Mouse (Mus musculus): Measurements from ENCODE around the gene Jakmip3. TPM values are rescaled to one million over a fixed set of nuclear protein-coding genes. Genes with fewer than 3 reads are reported as not detected.

Jakmip3 gene
- polyA plus RNA-seq, 1 experiment from 2014 or later: 0.47 TPM

GRCm38 (mm10) chr7:139015143-139015542 lies 74.6 kb downstream of the Jakmip3 start:
- no peaks in the 10 kb centered on the region for H3K9me3 ChIP-seq
- no peak for DNase-seq (ENCODE audit: extremely low spot score, low spot score)
- H3K27me3 ChIP-seq (ENCODE audit: poor library complexity, severe bottlenecking): 0 out of 2 replicates have a peak, but pooled peaks cover 4% of the 10 kb centered on the region
- no peaks in the 10 kb centered on the region for H3K36me3 ChIP-seq (replicated peaks)
- H3K27ac ChIP-seq: no peak overlapping the region
- WGBS: 87% methylated on average over 6 of the region's 6 CpGs
- H3K4me1 ChIP-seq: peaks cover 20% of the 10 kb centered on the region
- H3K4me3 ChIP-seq: no peak overlapping the region

GRCm38 (mm10) chr7:139016288-139016687 lies 75.8 kb downstream of the Jakmip3 start:
- no peak for DNase-seq (ENCODE audit: extremely low spot score, low spot score)
- Histone ChIP-seq H3K9me3 (no peaks in the 10 kb centered on the region), H3K27me3 (ENCODE audit: poor library complexity, severe bottlenecking) (0 out of 2 replicates have a peak, but pooled peaks cover 7% of the 10 kb centered on the region), H3K36me3 (replicated peaks) (no peaks in the 10 kb centered on the region), H3K27ac (no peak overlapping the region), H3K4me1 (peaks cover 32% of the 10 kb centered on the region), H3K4me3 (no peak overlapping the region)
- 54% methylated on average over 11 of the region's 11 CpGs for WGBS

GRCm38 (mm10) chr7:139017249-139017903 lies 76.8 kb downstream of the Jakmip3 start:
- Histone ChIP-seq H3K4me3 (no peak overlapping the region), H3K27me3 (ENCODE audit: poor library complexity, severe bottlenecking) (0 out of 2 replicates have a peak, but pooled peaks cover 7% of the 10 kb centered on the region), H3K27ac (0 out of 2 replicates have a peak overlapping the region, but pooled peaks have one; percentile 4), H3K9me3 (no peaks in the 10 kb centered on the region), H3K36me3 (replicated peaks) (no peaks in the 10 kb centered on the region), H3K4me1 (peaks cover 32% of the 10 kb centered on the region)
- 79% methylated on average over 15 of the region's 15 CpGs for WGBS
- no peak for DNase-seq (ENCODE audit: extremely low spot score, low spot score)

GRCm38 (mm10) chr7:139020884-139021283 lies 80.4 kb downstream of the Jakmip3 start:
- H3K4me1 ChIP-seq: peaks cover 29% of the 10 kb centered on the region
- H3K27me3 ChIP-seq (ENCODE audit: poor library complexity, severe bottlenecking): 0 out of 2 replicates have a peak, but pooled peaks cover 3% of the 10 kb centered on the region
- H3K4me3 ChIP-seq: peak overlapping the region; percentile 42
- WGBS: 12% methylated on average over 20 of the region's 20 CpGs
- no peaks in the 10 kb centered on the region for H3K9me3 ChIP-seq
- no peaks in the 10 kb centered on the region for H3K36me3 ChIP-seq (replicated peaks)
- DNase-seq (ENCODE audit: extremely low spot score, low spot score): no peak
- H3K27ac ChIP-seq: no peak overlapping the region

GRCm38 (mm10) chr7:139021326-139021725 lies 80.8 kb downstream of the Jakmip3 start:
- H3K9me3 ChIP-seq: no peaks in the 10 kb centered on the region
- peak overlapping the region; percentile 42; the same call in 1 of the 2 replicates for H3K4me3 ChIP-seq
- H3K27ac ChIP-seq: no peak overlapping the region
- H3K4me1 ChIP-seq: peaks cover 25% of the 10 kb centered on the region
- no peak for DNase-seq (ENCODE audit: extremely low spot score, low spot score)
- H3K36me3 ChIP-seq (replicated peaks): no peaks in the 10 kb centered on the region
- 41% methylated on average over 1 of the region's 1 CpGs for WGBS
- 0 out of 2 replicates have a peak, but pooled peaks cover 3% of the 10 kb centered on the region for H3K27me3 ChIP-seq (ENCODE audit: poor library complexity, severe bottlenecking)

- H3K27ac ChIP-seq: no peak overlapping the region
- H3K27me3 ChIP-seq (ENCODE audit: poor library complexity, severe bottlenecking): no peaks in the 10 kb centered on the region
- H3K9me3 ChIP-seq: no peaks in the 10 kb centered on the region
- no peaks in the 10 kb centered on the region for H3K36me3 ChIP-seq (replicated peaks)
- no peak for DNase-seq (ENCODE audit: extremely low spot score, low spot score)
- no peak overlapping the region for H3K4me3 ChIP-seq
- 79% methylated on average over 5 of the region's 5 CpGs for WGBS
- 0 out of 2 replicates have a peak, but pooled peaks cover 4% of the 10 kb centered on the region for H3K4me1 ChIP-seq
Observed at GRCm38 (mm10) chr7:139027136-139027535, 86.6 kb downstream of the Jakmip3 start.

GRCm38 (mm10) chr7:139031215-139031614 lies 90.7 kb downstream of the Jakmip3 start:
- Histone ChIP-seq H3K36me3 (replicated peaks) (no peaks in the 10 kb centered on the region), H3K4me3 (no peak overlapping the region), H3K27me3 (ENCODE audit: poor library complexity, severe bottlenecking) (no peaks in the 10 kb centered on the region), H3K4me1 (0 out of 2 replicates have a peak, but pooled peaks cover 4% of the 10 kb centered on the region), H3K27ac (no peak overlapping the region), H3K9me3 (no peaks in the 10 kb centered on the region)
- DNase-seq (ENCODE audit: extremely low spot score, low spot score): no peak
- 93% methylated on average over 4 of the region's 4 CpGs for WGBS

- H3K36me3 ChIP-seq (replicated peaks): no peaks in the 10 kb centered on the region
- H3K4me1 ChIP-seq: no peaks in the 10 kb centered on the region
- no peak for DNase-seq (ENCODE audit: extremely low spot score, low spot score)
- 38% methylated on average over 4 of the region's 4 CpGs for WGBS
- H3K27me3 ChIP-seq (ENCODE audit: poor library complexity, severe bottlenecking): peaks cover 11% of the 10 kb centered on the region; the same call in 1 of the 2 replicates
- H3K9me3 ChIP-seq: no peaks in the 10 kb centered on the region
- H3K27ac ChIP-seq: no peak overlapping the region
- no peak overlapping the region for H3K4me3 ChIP-seq
Observed at GRCm38 (mm10) chr7:139063406-139063805, 122.9 kb downstream of the Jakmip3 start.

GRCm38 (mm10) chr7:139068182-139068623 lies 127.7 kb downstream of the Jakmip3 start:
- Histone ChIP-seq H3K27me3 (ENCODE audit: poor library complexity, severe bottlenecking) (peaks cover 11% of the 10 kb centered on the region; the same call in 1 of the 2 replicates), H3K27ac (no peak overlapping the region), H3K36me3 (replicated peaks) (no peaks in the 10 kb centered on the region), H3K9me3 (no peaks in the 10 kb centered on the region), H3K4me3 (no peak overlapping the region), H3K4me1 (peaks cover 4% of the 10 kb centered on the region; the same call in 1 of the 2 replicates)
- 1% methylated on average over 2 of the region's 2 CpGs for WGBS
- DNase-seq (ENCODE audit: extremely low spot score, low spot score): peak; percentile 78

GRCm38 (mm10) chr7:139074189-139074588 lies 133.7 kb downstream of the Jakmip3 start:
- no peaks in the 10 kb centered on the region for H3K9me3 ChIP-seq
- WGBS: 53% methylated on average over 6 of the region's 6 CpGs
- peak overlapping the region; percentile 65; the same call in 1 of the 2 replicates for H3K27ac ChIP-seq
- DNase-seq (ENCODE audit: extremely low spot score, low spot score): no peak
- no peak overlapping the region for H3K4me3 ChIP-seq
- H3K27me3 ChIP-seq (ENCODE audit: poor library complexity, severe bottlenecking): peaks cover 8% of the 10 kb centered on the region
- no peaks in the 10 kb centered on the region for H3K36me3 ChIP-seq (replicated peaks)
- peaks cover 56% of the 10 kb centered on the region for H3K4me1 ChIP-seq

- no peak for DNase-seq (ENCODE audit: extremely low spot score, low spot score)
- Histone ChIP-seq H3K4me3 (no peak overlapping the region), H3K27me3 (ENCODE audit: poor library complexity, severe bottlenecking) (peaks cover 8% of the 10 kb centered on the region), H3K4me1 (peaks cover 56% of the 10 kb centered on the region), H3K36me3 (replicated peaks) (no peaks in the 10 kb centered on the region), H3K9me3 (no peaks in the 10 kb centered on the region), H3K27ac (peak overlapping the region; percentile 65)
- WGBS: 45% methylated on average over 14 of the region's 14 CpGs
Observed at GRCm38 (mm10) chr7:139075054-139075794, 134.7 kb downstream of the Jakmip3 start.

GRCm38 (mm10) chr7:139077283-139077682 lies 136.8 kb downstream of the Jakmip3 start:
- no peaks in the 10 kb centered on the region for H3K9me3 ChIP-seq
- DNase-seq (ENCODE audit: extremely low spot score, low spot score): peak; percentile 34
- H3K36me3 ChIP-seq (replicated peaks): no peaks in the 10 kb centered on the region
- peak overlapping the region; percentile 70 for H3K27ac ChIP-seq
- H3K4me1 ChIP-seq: peaks cover 60% of the 10 kb centered on the region
- H3K27me3 ChIP-seq (ENCODE audit: poor library complexity, severe bottlenecking): peaks cover 11% of the 10 kb centered on the region
- 16% methylated on average over 7 of the region's 7 CpGs for WGBS
- H3K4me3 ChIP-seq: no peak overlapping the region

GRCm38 (mm10) chr7:139078181-139078580 lies 137.7 kb downstream of the Jakmip3 start:
- Histone ChIP-seq H3K4me3 (no peak overlapping the region), H3K27ac (peak overlapping the region; percentile 70), H3K36me3 (replicated peaks) (no peaks in the 10 kb centered on the region), H3K27me3 (ENCODE audit: poor library complexity, severe bottlenecking) (peaks cover 19% of the 10 kb centered on the region), H3K4me1 (peaks cover 68% of the 10 kb centered on the region), H3K9me3 (no peaks in the 10 kb centered on the region)
- no peak for DNase-seq (ENCODE audit: extremely low spot score, low spot score)
- 78% methylated on average over 6 of the region's 6 CpGs for WGBS
